15 mouse cellular contexts compared by ENCODE assay signal in genomic region chr8:95785591-95785990, GRCm38 (mm10).
"Had no signal": no experiment of that assay in that cellular context is flagged by ENCODE, and none has a peak within 500 bp of the region (broad histone marks: within the 10 kb centered on the region; RNA-seq: fewer than 3 reads in every experiment).

No protein-coding gene starts in this region.

- H3K4me3 ChIP-seq: midbrain, embryonic 10.5 days; midbrain, embryonic 12.5 days; myocyte; neural tube, embryonic 13.5 days; neural tube, embryonic 15.5 days had no signal

- H3K27ac ChIP-seq: midbrain, embryonic 10.5 days; midbrain, embryonic 12.5 days; neural tube, embryonic 13.5 days; neural tube, embryonic 15.5 days had no signal

- DNase-seq: lung, adult 18-20 months; lung, embryonic 14.5 days; lung, postnatal 10 days; lung, postnatal 4 days; midbrain, embryonic 14.5 days; retina, postnatal 1 day; right cerebral cortex, adult 18-20 months; thymus, adult 18-20 months; thymus, postnatal 14 days; thymus, postnatal 36 days had no signal
